Mouse (Mus musculus) testis, postnatal 14 days (tissue): Measurements from ENCODE around the gene Ripply1.
A peak's percentile ranks its signal among the peaks of the same experiment; 100 is the strongest.

Experiments
- DNase-seq: peaks from one replicate; pipeline ENCODE4 v3.0.0; 2021; ENCODE audit warnings: low spot score

Ripply1 gene

GRCm38 (mm10) chrX:139782278-139783044 lies at the start of gene Ripply1:
Gene Ripply1 (minus strand): TSS chrX:139782353.
- no peak for DNase-seq

- DNase-seq: no peak
These were observed 46.4 kb upstream of the Ripply1 start for GRCm38 (mm10) chrX:139828363-139829092.

GRCm38 (mm10) chrX:139826926-139827325 lies 44.8 kb upstream of the Ripply1 start:
- no peak for DNase-seq

GRCm38 (mm10) chrX:139825402-139825801 lies 43.2 kb upstream of the Ripply1 start:
- DNase-seq: no peak

- DNase-seq: no peak
These were observed 33.0 kb upstream of the Ripply1 start for GRCm38 (mm10) chrX:139815201-139815600.

- no peak for DNase-seq
These were observed 32.0 kb upstream of the Ripply1 start for GRCm38 (mm10) chrX:139814018-139814635.

- DNase-seq: no peak
These were observed 31.3 kb upstream of the Ripply1 start for GRCm38 (mm10) chrX:139813299-139814002.

- DNase-seq: no peak
These were observed 30.6 kb upstream of the Ripply1 start for GRCm38 (mm10) chrX:139812636-139813298.

GRCm38 (mm10) chrX:139808501-139808900 lies 26.3 kb upstream of the Ripply1 start:
- no peak for DNase-seq

- peak; percentile 3 for DNase-seq
These were observed 25.9 kb upstream of the Ripply1 start for GRCm38 (mm10) chrX:139808085-139808484.

- DNase-seq: no peak
These were observed 25.2 kb upstream of the Ripply1 start for GRCm38 (mm10) chrX:139807391-139807790.

- DNase-seq: no peak
These were observed 23.8 kb upstream of the Ripply1 start for GRCm38 (mm10) chrX:139805918-139806317.

GRCm38 (mm10) chrX:139803028-139803427 lies 20.9 kb upstream of the Ripply1 start:
- DNase-seq: no peak

GRCm38 (mm10) chrX:139800406-139800878 lies 18.3 kb upstream of the Ripply1 start, which contains the start of gene Cldn2:
Gene Cldn2 (plus strand): TSS chrX:139800828.
- DNase-seq: no peak

GRCm38 (mm10) chrX:139799953-139800352 lies 17.8 kb upstream of the Ripply1 start:
- no peak for DNase-seq

- no peak for DNase-seq
These were observed 15.7 kb upstream of the Ripply1 start for GRCm38 (mm10) chrX:139797875-139798274.

GRCm38 (mm10) chrX:139796037-139796436 lies 13.9 kb upstream of the Ripply1 start:
- no peak for DNase-seq

- no peak for DNase-seq
These were observed 12.1 kb upstream of the Ripply1 start for GRCm38 (mm10) chrX:139794072-139794845.

GRCm38 (mm10) chrX:139785764-139786163 lies 3.6 kb upstream of the Ripply1 start:
- DNase-seq: no peak

- no peak for DNase-seq
These were observed 881 bp upstream of the Ripply1 start for GRCm38 (mm10) chrX:139783045-139783422.

GRCm38 (mm10) chrX:139781563-139781962 lies 590 bp downstream of the Ripply1 start:
- DNase-seq: no peak
